Mouse (Mus musculus): ENCODE data around the gene Vmn1r197. TPM values are rescaled to one million over a fixed set of nuclear protein-coding genes. Genes with fewer than 3 reads are reported as not detected.

Vmn1r197 gene
- total and polyA plus RNA-seq, 3 experiments = not detected

DNA sequence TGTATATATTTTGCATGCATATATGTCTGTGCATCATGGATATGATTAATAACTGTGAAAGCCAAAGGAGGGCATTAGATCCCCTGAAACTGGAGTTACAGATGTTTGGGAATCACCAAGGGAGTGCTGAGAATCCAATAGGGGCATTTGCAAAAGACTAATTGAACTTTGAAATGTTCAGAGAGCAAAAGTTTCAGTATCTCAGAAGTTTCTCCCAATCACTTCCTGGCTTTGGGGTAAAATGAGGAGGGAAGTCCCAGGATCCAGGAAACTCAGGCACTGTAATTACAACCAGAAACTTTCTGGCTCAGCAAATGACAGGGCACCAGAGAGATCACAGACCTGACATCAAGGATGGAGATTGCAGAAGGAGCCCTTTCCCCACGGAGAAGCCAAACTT, 25.7 kb downstream of the Vmn1r197 start, which contains the start of gene Vmn1r198:
Gene Vmn1r198 (plus strand): TSS at position 301 of the 400 bp plus-strand sequence.
- TF ChIP-seq MAFK (IDR thresholded peaks at IDR 0.05; ENCODE audit: borderline replicate concordance, low read depth, low read length) (no peak), USF2 (IDR thresholded peaks at IDR 0.05; ENCODE audit: borderline replicate concordance in 1 of 2, insufficient read depth in 1 of 2, low read depth in 1 of 2, low read length in 2 of 2) (no peak)
- Histone ChIP-seq H3K4me3 (ENCODE audit: control insufficient read depth in 1 of 2, insufficient read depth in 1 of 2, low read depth in 2 of 2, low read length in 2 of 2) (no peak within 1 kb of the TSS), H3K4me1 (ENCODE audit: control insufficient read depth in 1 of 2, insufficient read depth in 2 of 2, low read length in 2 of 2) (no peaks in the 10 kb centered on the region), H3K79me2 (ENCODE audit: control insufficient read depth, insufficient read depth, low read length, poor library complexity) (no peaks in the 10 kb centered on the region), H3K9me3 (replicated peaks; ENCODE audit: insufficient read depth, low read length) (no peaks in the 10 kb centered on the region), H3K36me3 (ENCODE audit: control insufficient read depth in 1 of 2, insufficient read depth in 2 of 2, low read length in 2 of 2) (no peaks in the 10 kb centered on the region), H3K9ac (ENCODE audit: control insufficient read depth, low read depth, low read length, poor library complexity, severe bottlenecking) (no peak within 1 kb of the TSS), H3K27ac (ENCODE audit: control insufficient read depth, low read depth, low read length) (no peak within 1 kb of the TSS), H3K27me3 (ENCODE audit: control insufficient read depth in 1 of 2, insufficient read depth in 2 of 2, low read length in 2 of 2) (no peaks in the 10 kb centered on the region)
- DNase-seq (ENCODE audit: low read depth, low spot score) = no peak

DNA sequence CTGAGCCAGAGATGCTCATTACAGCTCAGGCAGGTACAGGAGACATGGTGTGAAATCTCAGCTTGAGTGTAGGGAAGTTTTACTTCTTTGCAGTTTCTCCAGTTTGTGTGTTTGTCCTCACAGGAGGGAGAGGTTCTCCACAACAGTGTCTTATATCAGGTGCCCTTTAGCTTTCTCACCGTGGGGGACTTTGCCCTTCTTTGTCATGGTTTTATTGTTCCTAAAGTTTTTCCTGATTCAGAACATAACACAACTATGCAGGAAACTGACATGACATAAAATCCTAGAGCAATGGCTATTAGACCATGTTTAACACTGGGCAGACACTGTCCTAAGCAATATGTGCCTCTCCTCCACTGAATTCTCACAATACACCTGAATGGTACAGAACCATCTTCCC, 26.4 kb downstream of the Vmn1r197 start:
- Histone ChIP-seq H3K4me1 (ENCODE audit: control insufficient read depth in 1 of 2, insufficient read depth in 2 of 2, low read length in 2 of 2) (no peaks in the 10 kb centered on the region), H3K9me3 (replicated peaks; ENCODE audit: insufficient read depth, low read length) (no peaks in the 10 kb centered on the region), H3K9ac (ENCODE audit: control insufficient read depth, low read depth, low read length, poor library complexity, severe bottlenecking) (no peak overlapping the region), H3K27me3 (ENCODE audit: control insufficient read depth in 1 of 2, insufficient read depth in 2 of 2, low read length in 2 of 2) (no peaks in the 10 kb centered on the region), H3K79me2 (ENCODE audit: control insufficient read depth, insufficient read depth, low read length, poor library complexity) (no peaks in the 10 kb centered on the region), H3K36me3 (ENCODE audit: control insufficient read depth in 1 of 2, insufficient read depth in 2 of 2, low read length in 2 of 2) (no peaks in the 10 kb centered on the region), H3K4me3 (ENCODE audit: control insufficient read depth in 1 of 2, insufficient read depth in 1 of 2, low read depth in 2 of 2, low read length in 2 of 2) (no peak overlapping the region), H3K27ac (ENCODE audit: control insufficient read depth, low read depth, low read length) (no peak overlapping the region)
- no peak for DNase-seq (ENCODE audit: low read depth, low spot score)
- TF ChIP-seq ZC3H11A (IDR thresholded peaks at IDR 0.05; ENCODE audit: low read depth, low read length) (no peak), NELFE (IDR thresholded peaks at IDR 0.05; ENCODE audit: low read depth, low read length) (no peak), POLR2A (IDR thresholded peaks at IDR 0.05; ENCODE audit: control insufficient read depth in 1 of 2, insufficient read depth in 1 of 2, low read depth in 1 of 2, low read length in 2 of 2, poor library complexity in 1 of 2) (no peak), TBP (IDR thresholded peaks at IDR 0.05; ENCODE audit: low read depth, low read length) (no peak), MXI1 (IDR thresholded peaks at IDR 0.05; ENCODE audit: low read depth, low read length) (no peak), GATA1 (IDR thresholded peaks at IDR 0.05; ENCODE audit: low read depth, low read length) (no peak), USF2 (IDR thresholded peaks at IDR 0.05; ENCODE audit: borderline replicate concordance in 1 of 2, insufficient read depth in 1 of 2, low read depth in 1 of 2, low read length in 2 of 2) (no peak), SMC3 (IDR thresholded peaks at IDR 0.05; ENCODE audit: low read depth, low read length) (no peak), USF1 (IDR thresholded peaks at IDR 0.05; ENCODE audit: low read depth, low read length) (no peak), MYB (IDR thresholded peaks at IDR 0.05; ENCODE audit: low read depth, low read length) (no peak), CHD1 (IDR thresholded peaks at IDR 0.05; ENCODE audit: low read depth, low read length) (no peak), HCFC1 (IDR thresholded peaks at IDR 0.05; ENCODE audit: low read depth, low read length) (no peak), POLR2AphosphoS2 (IDR thresholded peaks at IDR 0.05; ENCODE audit: low read length) (no peak), JUND (IDR thresholded peaks at IDR 0.05; ENCODE audit: low read depth, low read length) (no peak), ETS1 (IDR thresholded peaks at IDR 0.05; ENCODE audit: low read depth, low read length) (no peak), E2F4 (IDR thresholded peaks at IDR 0.05; ENCODE audit: borderline replicate concordance, low read depth, low read length) (no peak), EP300 (IDR thresholded peaks at IDR 0.05; ENCODE audit: low read depth in 1 of 2, low read length in 2 of 2) (no peak), MEF2A (IDR thresholded peaks at IDR 0.05; ENCODE audit: extremely low read depth, insufficient replicate concordance, low read depth, low read length, poor library complexity, severe bottlenecking) (no peak)
